Mouse (Mus musculus): ENCODE measurements around the gene Rin2.

GRCm38 (mm10) chr2:145888766-145889480, 213.9 kb downstream of the Rin2 start:
- TF ChIP-seq CTCF (IDR thresholded peaks at IDR 0.05; ENCODE audit: extremely low read depth, insufficient read length, insufficient replicate concordance, low read depth, low read length): no peak
- TF ChIP-seq POLR2A (IDR thresholded peaks at IDR 0.05; ENCODE audit: low read depth, low read length): no peak

Measured in small intestine, adult 2 months (tissue).